Mouse (Mus musculus): ENCODE results near the gene Lck. TPM values are rescaled to one million over a fixed set of nuclear protein-coding genes. Genes with fewer than 3 reads are reported as not detected.

Gene Lck
- total and polyA plus RNA-seq, 3 experiments, result 0.84 to 3.5 (median 1.1) TPM

DNA sequence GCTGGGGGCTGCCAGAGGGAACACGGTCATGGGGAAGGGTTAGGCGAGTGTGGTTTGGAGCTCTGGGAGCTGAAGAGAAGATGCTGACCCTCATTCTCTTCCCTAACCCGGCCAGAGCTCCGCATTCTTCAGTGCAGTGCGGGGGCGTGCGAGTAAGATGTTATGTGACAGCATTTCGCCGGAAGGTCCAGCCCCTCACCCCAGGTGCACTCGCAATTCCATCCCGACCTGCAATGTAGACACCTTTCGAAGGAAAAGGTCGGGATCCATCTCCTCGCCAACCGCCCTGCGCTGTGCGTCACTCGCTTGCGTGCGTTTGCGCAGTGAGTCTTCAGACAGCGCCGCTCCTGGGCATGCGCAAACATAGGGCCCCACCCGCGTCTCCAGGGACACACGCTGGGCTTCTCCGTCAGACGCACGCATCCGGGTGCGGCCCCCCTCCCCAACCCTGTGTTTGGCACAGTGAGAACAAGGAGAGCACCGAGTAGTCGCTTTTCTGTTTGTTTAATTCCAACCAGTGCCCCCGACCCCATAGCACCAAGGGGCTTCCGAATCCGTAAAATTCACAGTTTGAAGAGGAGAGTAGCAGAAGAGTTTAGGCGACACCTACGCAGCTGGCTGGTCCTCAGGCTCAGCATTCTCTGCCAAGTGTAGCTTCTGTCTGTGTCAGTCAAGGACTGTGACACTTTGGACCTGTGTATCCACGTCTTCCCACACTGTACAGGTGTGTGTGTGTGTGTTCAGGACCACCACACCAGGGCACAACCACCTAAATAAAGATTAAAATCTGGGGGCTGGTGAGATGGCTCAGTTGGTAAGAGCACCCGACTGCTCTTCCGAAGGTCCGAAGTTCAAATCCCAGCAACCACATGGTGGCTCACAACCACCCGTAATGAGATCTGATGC is 45.6 kb upstream of the Lck start, which contains the start of gene Iqcc:
Iqcc (minus strand) TSS at position 314 of the 906 bp plus-strand sequence.
- peak; percentile 100 for TF ChIP-seq POLR2A (IDR thresholded peaks at IDR 0.05; ENCODE audit: insufficient read depth, low read depth, low read length)
- TF ChIP-seq CTCF (IDR thresholded peaks at IDR 0.05), result 0 out of 2 replicates have a peak, but pooled peaks have one; percentile 6
- peak; percentile 97 for TF ChIP-seq EP300 (IDR thresholded peaks at IDR 0.05; ENCODE audit: insufficient read depth, low read depth, low read length)
- Histone ChIP-seq H3K4me1 (ENCODE audit: control insufficient read depth, insufficient read depth, low read length) (peaks cover 22% of the 10 kb centered on the region), H3K27ac (peak within 1 kb of the TSS; percentile 92), H3K9ac (ENCODE audit: low read depth, low read length) (peak within 1 kb of the TSS; percentile 87), H3K36me3 (ENCODE audit: control insufficient read depth, insufficient read depth, low read length) (peaks cover 3% of the 10 kb centered on the region; the same call in 1 of the 2 replicates), H3K27me3 (ENCODE audit: control insufficient read depth, insufficient read depth, low read length) (no peaks in the 10 kb centered on the region), H3K79me2 (replicated peaks; ENCODE audit: control insufficient read depth, insufficient read depth, low read length) (no peaks in the 10 kb centered on the region; the same call in 1 of the 2 replicates), H3K4me3 (peak within 1 kb of the TSS; percentile 64)
- peak; percentile 96 to 98 for DNase-seq
- 4% methylated on average over 44 of the region's 44 CpGs for WGBS
- intact Hi-C loops (cut with DNase I), result loop anchor here (5.0 kb wide), 1 partner anchor 287 kb away; no protein-coding TSS in a partner anchor

DNA sequence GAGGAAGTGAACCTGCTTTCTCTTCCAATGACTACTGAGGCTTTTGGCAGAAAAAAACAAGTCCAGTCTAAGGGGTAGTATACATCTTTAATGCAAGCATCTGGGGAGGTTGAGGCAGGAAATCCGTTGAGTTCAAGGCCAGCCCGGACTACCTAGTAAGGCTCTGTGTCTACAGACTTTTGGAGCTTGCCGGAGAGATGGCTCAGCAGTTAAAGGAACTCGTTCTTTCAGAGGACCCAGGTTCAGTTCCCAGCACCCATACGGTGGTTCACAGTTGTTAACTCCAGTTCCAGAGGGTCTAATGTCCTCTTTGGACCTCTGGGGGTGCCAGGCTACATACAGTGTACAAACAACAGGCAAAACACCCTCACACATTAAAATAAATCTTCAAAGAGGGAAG is 44.6 kb upstream of the Lck start:
- H3K4me1 ChIP-seq (ENCODE audit: control insufficient read depth, insufficient read depth, low read length), result peaks cover 22% of the 10 kb centered on the region
- intact Hi-C loops (cut with DNase I), result loop anchor here (5.0 kb wide), 1 partner anchor 286 kb away; no protein-coding TSS in a partner anchor
- H3K27ac ChIP-seq, result peak overlapping the region; percentile 92
- DNase-seq, result no peak
- WGBS, result 90% methylated on average over 5 of the region's 5 CpGs
- H3K79me2 ChIP-seq (replicated peaks; ENCODE audit: control insufficient read depth, insufficient read depth, low read length), result no peaks in the 10 kb centered on the region; the same call in 1 of the 2 replicates
- no peaks in the 10 kb centered on the region for H3K27me3 ChIP-seq (ENCODE audit: control insufficient read depth, insufficient read depth, low read length)
- peaks cover 3% of the 10 kb centered on the region; the same call in 1 of the 2 replicates for H3K36me3 ChIP-seq (ENCODE audit: control insufficient read depth, insufficient read depth, low read length)
- TF ChIP-seq EP300 (IDR thresholded peaks at IDR 0.05; ENCODE audit: insufficient read depth, low read depth, low read length), result no peak
- no peak for TF ChIP-seq CTCF (IDR thresholded peaks at IDR 0.05)
- TF ChIP-seq POLR2A (IDR thresholded peaks at IDR 0.05; ENCODE audit: insufficient read depth, low read depth, low read length), result no peak
- H3K4me3 ChIP-seq, result peak overlapping the region; percentile 64
- no peak overlapping the region; the same call in 1 of the 2 replicates for H3K9ac ChIP-seq (ENCODE audit: low read depth, low read length)

DNA sequence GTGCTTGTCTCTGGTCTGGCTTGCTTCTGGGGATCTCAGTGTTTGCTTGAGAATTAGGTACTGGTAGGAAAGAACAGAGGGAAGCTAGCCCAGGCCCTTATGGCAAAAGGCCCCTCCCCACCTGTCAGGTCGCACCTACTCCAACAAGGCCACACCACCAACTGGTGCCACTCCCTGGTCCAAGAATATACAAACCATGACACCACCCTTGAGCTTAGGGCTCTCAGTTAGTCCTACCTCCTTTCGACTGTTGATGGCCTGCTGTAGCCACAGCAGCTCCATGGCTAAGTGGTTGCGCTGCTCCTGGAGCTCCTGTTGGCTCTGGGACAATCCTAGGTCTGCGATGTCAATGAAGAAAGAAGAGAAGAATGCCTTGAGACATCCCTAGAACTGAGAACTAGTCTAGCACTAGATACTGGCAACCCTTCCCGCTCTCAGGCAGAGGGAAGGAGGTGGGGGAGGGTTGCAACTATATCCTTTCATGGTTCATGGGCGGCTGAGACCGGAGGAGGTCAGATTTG is 43.7 kb upstream of the Lck start:
- intact Hi-C loops (cut with DNase I), result loop anchor here (5.0 kb wide), 1 partner anchor 285 kb away; no protein-coding TSS in a partner anchor
- Histone ChIP-seq H3K36me3 (ENCODE audit: control insufficient read depth, insufficient read depth, low read length) (peaks cover 3% of the 10 kb centered on the region; the same call in 1 of the 2 replicates), H3K79me2 (replicated peaks; ENCODE audit: control insufficient read depth, insufficient read depth, low read length) (no peaks in the 10 kb centered on the region; the same call in 1 of the 2 replicates), H3K27ac (no peak overlapping the region), H3K4me1 (ENCODE audit: control insufficient read depth, insufficient read depth, low read length) (peaks cover 14% of the 10 kb centered on the region), H3K4me3 (no peak overlapping the region), H3K27me3 (ENCODE audit: control insufficient read depth, insufficient read depth, low read length) (no peaks in the 10 kb centered on the region), H3K9ac (ENCODE audit: low read depth, low read length) (no peak overlapping the region)
- DNase-seq, result no peak
- WGBS, result 90% methylated on average over 7 of the region's 7 CpGs
- TF ChIP-seq EP300 (IDR thresholded peaks at IDR 0.05; ENCODE audit: insufficient read depth, low read depth, low read length) (no peak), POLR2A (IDR thresholded peaks at IDR 0.05; ENCODE audit: insufficient read depth, low read depth, low read length) (no peak), CTCF (IDR thresholded peaks at IDR 0.05) (no peak)

- H3K27ac ChIP-seq, result no peak overlapping the region
- DNase-seq, result no peak
- H3K79me2 ChIP-seq (replicated peaks; ENCODE audit: control insufficient read depth, insufficient read depth, low read length), result no peaks in the 10 kb centered on the region
- H3K9ac ChIP-seq (ENCODE audit: low read depth, low read length), result no peak overlapping the region
- no peaks in the 10 kb centered on the region for H3K27me3 ChIP-seq (ENCODE audit: control insufficient read depth, insufficient read depth, low read length)
- intact Hi-C loops (cut with DNase I), result loop anchor here (5.0 kb wide), 1 partner anchor 284 kb away; no protein-coding TSS in a partner anchor
- TF ChIP-seq CTCF (IDR thresholded peaks at IDR 0.05) (no peak), POLR2A (IDR thresholded peaks at IDR 0.05; ENCODE audit: insufficient read depth, low read depth, low read length) (no peak), EP300 (IDR thresholded peaks at IDR 0.05; ENCODE audit: insufficient read depth, low read depth, low read length) (no peak)
- no peaks in the 10 kb centered on the region for H3K36me3 ChIP-seq (ENCODE audit: control insufficient read depth, insufficient read depth, low read length)
- peaks cover 8% of the 10 kb centered on the region for H3K4me1 ChIP-seq (ENCODE audit: control insufficient read depth, insufficient read depth, low read length)
- 78% methylated on average over 3 of the region's 3 CpGs for WGBS
- no peak overlapping the region for H3K4me3 ChIP-seq
Observed at GRCm38 (mm10) chr4:129616631-129617030, 43.2 kb upstream of the Lck start.

DNA sequence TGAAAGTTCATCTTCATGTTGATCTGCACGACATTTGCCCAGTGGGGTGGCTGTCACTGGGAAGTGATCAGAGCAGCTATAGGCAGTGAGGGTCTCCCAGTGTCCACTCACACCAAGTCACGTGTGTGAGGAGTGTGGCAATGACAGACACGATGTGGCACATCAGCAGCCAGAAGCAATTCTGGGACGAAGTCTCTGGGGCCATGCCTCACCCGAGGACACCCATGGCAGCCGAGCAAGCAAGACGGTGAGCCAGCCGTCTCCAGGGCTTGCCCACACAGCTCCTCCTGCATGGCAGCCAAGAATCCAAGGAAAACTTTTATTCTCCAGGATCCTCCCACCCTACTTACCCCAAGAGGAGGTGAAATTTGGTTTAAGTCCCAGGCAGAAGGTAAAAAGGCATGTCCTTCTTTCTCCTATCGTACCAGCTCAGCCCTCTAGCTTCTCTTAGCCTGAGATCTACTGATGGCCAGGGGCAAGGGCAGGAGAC is 42.4 kb upstream of the Lck start:
- 85% methylated on average over 9 of the region's 9 CpGs for WGBS
- DNase-seq, result no peak
- no peak overlapping the region for H3K4me3 ChIP-seq
- H3K27ac ChIP-seq, result no peak overlapping the region
- no peak overlapping the region for H3K9ac ChIP-seq (ENCODE audit: low read depth, low read length)
- peaks cover 8% of the 10 kb centered on the region for H3K4me1 ChIP-seq (ENCODE audit: control insufficient read depth, insufficient read depth, low read length)
- intact Hi-C loops (cut with DNase I), result loop anchor here (5.0 kb wide), 1 partner anchor 284 kb away; no protein-coding TSS in a partner anchor
- no peaks in the 10 kb centered on the region for H3K79me2 ChIP-seq (replicated peaks; ENCODE audit: control insufficient read depth, insufficient read depth, low read length)
- TF ChIP-seq CTCF (IDR thresholded peaks at IDR 0.05) (no peak), POLR2A (IDR thresholded peaks at IDR 0.05; ENCODE audit: insufficient read depth, low read depth, low read length) (no peak), EP300 (IDR thresholded peaks at IDR 0.05; ENCODE audit: insufficient read depth, low read depth, low read length) (no peak)
- no peaks in the 10 kb centered on the region for H3K36me3 ChIP-seq (ENCODE audit: control insufficient read depth, insufficient read depth, low read length)
- H3K27me3 ChIP-seq (ENCODE audit: control insufficient read depth, insufficient read depth, low read length), result no peaks in the 10 kb centered on the region
